Mouse (Mus musculus): Measurements from ENCODE around the gene Naaladl2. TPM values are rescaled to one million over a fixed set of nuclear protein-coding genes. Genes with fewer than 3 reads are reported as not detected.

Gene Naaladl2
- polyA plus RNA-seq, 1 experiment = not detected

GRCm38 (mm10) chr3:24668052-24668916 is 475.8 kb downstream of the Naaladl2 start:
- Histone ChIP-seq H3K4me3 (replicated peaks) (no peak overlapping the region), H3K4me1 (ENCODE audit: control insufficient read depth) (no peaks in the 10 kb centered on the region), H3K9me3 (ENCODE audit: control insufficient read depth, low read length) (no peaks in the 10 kb centered on the region), H3K36me3 (ENCODE audit: control insufficient read depth) (no peaks in the 10 kb centered on the region), H3K27me3 (ENCODE audit: control insufficient read depth) (no peaks in the 10 kb centered on the region)
- TF ChIP-seq GATA1 (IDR thresholded peaks at IDR 0.05; ENCODE audit: low read length) = no peak
- no peak for TF ChIP-seq TAL1 (IDR thresholded peaks at IDR 0.05; ENCODE audit: low read length)

- no peaks in the 10 kb centered on the region for H3K9me3 ChIP-seq (ENCODE audit: control insufficient read depth, low read length)
- no peaks in the 10 kb centered on the region for H3K36me3 ChIP-seq (ENCODE audit: control insufficient read depth)
- no peak overlapping the region for H3K4me3 ChIP-seq (replicated peaks)
- no peaks in the 10 kb centered on the region for H3K27me3 ChIP-seq (ENCODE audit: control insufficient read depth)
- H3K4me1 ChIP-seq (ENCODE audit: control insufficient read depth) = no peaks in the 10 kb centered on the region
- TF ChIP-seq GATA1 (IDR thresholded peaks at IDR 0.05; ENCODE audit: low read length) (no peak), TAL1 (IDR thresholded peaks at IDR 0.05; ENCODE audit: low read length) (no peak)
Observed at GRCm38 (mm10) chr3:24665408-24665807, 478.7 kb downstream of the Naaladl2 start.

GRCm38 (mm10) chr3:24663749-24664148 is 480.3 kb downstream of the Naaladl2 start:
- Histone ChIP-seq H3K4me1 (ENCODE audit: control insufficient read depth) (no peaks in the 10 kb centered on the region), H3K9me3 (ENCODE audit: control insufficient read depth, low read length) (no peaks in the 10 kb centered on the region), H3K27me3 (ENCODE audit: control insufficient read depth) (no peaks in the 10 kb centered on the region), H3K4me3 (replicated peaks) (no peak overlapping the region), H3K36me3 (ENCODE audit: control insufficient read depth) (no peaks in the 10 kb centered on the region)
- TF ChIP-seq TAL1 (IDR thresholded peaks at IDR 0.05; ENCODE audit: low read length) (no peak), GATA1 (IDR thresholded peaks at IDR 0.05; ENCODE audit: low read length) (no peak)

- Histone ChIP-seq H3K4me3 (replicated peaks) (no peak overlapping the region), H3K9me3 (ENCODE audit: control insufficient read depth, low read length) (no peaks in the 10 kb centered on the region), H3K36me3 (ENCODE audit: control insufficient read depth) (no peaks in the 10 kb centered on the region), H3K4me1 (ENCODE audit: control insufficient read depth) (no peaks in the 10 kb centered on the region), H3K27me3 (ENCODE audit: control insufficient read depth) (no peaks in the 10 kb centered on the region)
- TF ChIP-seq TAL1 (IDR thresholded peaks at IDR 0.05; ENCODE audit: low read length) (no peak), GATA1 (IDR thresholded peaks at IDR 0.05; ENCODE audit: low read length) (no peak)
Observed at GRCm38 (mm10) chr3:24630032-24630431, 514.0 kb downstream of the Naaladl2 start.

- no peak for TF ChIP-seq TAL1 (IDR thresholded peaks at IDR 0.05; ENCODE audit: low read length)
- TF ChIP-seq GATA1 (IDR thresholded peaks at IDR 0.05; ENCODE audit: low read length) = no peak
- Histone ChIP-seq H3K36me3 (ENCODE audit: control insufficient read depth) (no peaks in the 10 kb centered on the region), H3K4me3 (replicated peaks) (no peak overlapping the region), H3K9me3 (ENCODE audit: control insufficient read depth, low read length) (peaks cover 2% of the 10 kb centered on the region; the same call in 1 of the 2 replicates), H3K27me3 (ENCODE audit: control insufficient read depth) (no peaks in the 10 kb centered on the region), H3K4me1 (ENCODE audit: control insufficient read depth) (no peaks in the 10 kb centered on the region)
Observed at GRCm38 (mm10) chr3:24605485-24605884, 538.6 kb downstream of the Naaladl2 start.

- Histone ChIP-seq H3K36me3 (ENCODE audit: control insufficient read depth) (no peaks in the 10 kb centered on the region), H3K9me3 (ENCODE audit: control insufficient read depth, low read length) (peaks cover 2% of the 10 kb centered on the region; the same call in 1 of the 2 replicates), H3K4me3 (replicated peaks) (no peak overlapping the region), H3K27me3 (ENCODE audit: control insufficient read depth) (no peaks in the 10 kb centered on the region), H3K4me1 (ENCODE audit: control insufficient read depth) (no peaks in the 10 kb centered on the region)
- no peak for TF ChIP-seq TAL1 (IDR thresholded peaks at IDR 0.05; ENCODE audit: low read length)
- no peak for TF ChIP-seq GATA1 (IDR thresholded peaks at IDR 0.05; ENCODE audit: low read length)
Observed at GRCm38 (mm10) chr3:24604791-24605320, 539.2 kb downstream of the Naaladl2 start.

GRCm38 (mm10) chr3:24595447-24595846 is 548.6 kb downstream of the Naaladl2 start:
- Histone ChIP-seq H3K4me3 (replicated peaks) (no peak overlapping the region), H3K4me1 (ENCODE audit: control insufficient read depth) (no peaks in the 10 kb centered on the region), H3K9me3 (ENCODE audit: control insufficient read depth, low read length) (no peaks in the 10 kb centered on the region), H3K27me3 (ENCODE audit: control insufficient read depth) (no peaks in the 10 kb centered on the region), H3K36me3 (ENCODE audit: control insufficient read depth) (no peaks in the 10 kb centered on the region)
- TF ChIP-seq TAL1 (IDR thresholded peaks at IDR 0.05; ENCODE audit: low read length) (no peak), GATA1 (IDR thresholded peaks at IDR 0.05; ENCODE audit: low read length) (no peak)

GRCm38 (mm10) chr3:24556617-24557016 is 587.4 kb downstream of the Naaladl2 start:
- no peaks in the 10 kb centered on the region for H3K36me3 ChIP-seq (ENCODE audit: control insufficient read depth)

GRCm38 (mm10) chr3:24553701-24554100 is 590.4 kb downstream of the Naaladl2 start:
- no peaks in the 10 kb centered on the region for H3K4me1 ChIP-seq (ENCODE audit: control insufficient read depth)
- H3K27me3 ChIP-seq (ENCODE audit: control insufficient read depth) = no peaks in the 10 kb centered on the region
- TF ChIP-seq TAL1 (IDR thresholded peaks at IDR 0.05; ENCODE audit: low read length) = no peak
- no peak for TF ChIP-seq GATA1 (IDR thresholded peaks at IDR 0.05; ENCODE audit: low read length)
- H3K36me3 ChIP-seq (ENCODE audit: control insufficient read depth) = no peaks in the 10 kb centered on the region
- no peak overlapping the region for H3K4me3 ChIP-seq (replicated peaks)
- H3K9me3 ChIP-seq (ENCODE audit: control insufficient read depth, low read length) = no peaks in the 10 kb centered on the region

More at GRCm38 (mm10) chr3:24556617-24557016, 587.4 kb downstream of the Naaladl2 start:
- no peak for TF ChIP-seq GATA1 (IDR thresholded peaks at IDR 0.05; ENCODE audit: low read length)
- TF ChIP-seq TAL1 (IDR thresholded peaks at IDR 0.05; ENCODE audit: low read length) = no peak
- Histone ChIP-seq H3K4me3 (replicated peaks) (no peak overlapping the region), H3K4me1 (ENCODE audit: control insufficient read depth) (no peaks in the 10 kb centered on the region), H3K9me3 (ENCODE audit: control insufficient read depth, low read length) (no peaks in the 10 kb centered on the region), H3K27me3 (ENCODE audit: control insufficient read depth) (no peaks in the 10 kb centered on the region)

All from erythroblast, embryonic 14.5 days (primary cell).